Mouse (Mus musculus) heart, embryonic 12.5 days (tissue): ENCODE data around the gene Nr4a1. TPM values are rescaled to one million over a fixed set of nuclear protein-coding genes. Genes with fewer than 3 reads are reported as not detected.

Source experiments
- ATAC-seq: fragments of 200-750 bp; cut with Nextera tagmentation; 2 replicates; pipeline ENCODE4 v1.8.0; 2017; ENCODE audit warnings: moderate TSS enrichment, moderate library complexity; ENCODE audit not compliant: insufficient number of reproducible peaks, low FRiP score
- H3K27ac ChIP-seq: fragments of 300-500 bp; sonication (generic); 2 replicates; pipeline ENCODE4 v1.5.1; 2016; ENCODE audit warnings: mild to moderate bottlenecking, moderate library complexity; ENCODE audit not compliant: poor library complexity, severe bottlenecking
- H3K27me3 ChIP-seq: fragments of 300-500 bp; sonication (generic); replicated peaks from 2 replicates; pipeline ENCODE4 v1.6.1; 2016; ENCODE audit warnings: mild to moderate bottlenecking, moderate library complexity
- H3K36me3 ChIP-seq: fragments of 300-500 bp; sonication (generic); 2 replicates; pipeline ENCODE4 v1.6.1; 2016; ENCODE audit warnings: mild to moderate bottlenecking, moderate library complexity
- H3K4me1 ChIP-seq: fragments of 300-500 bp; sonication (generic); replicated peaks from 2 replicates; pipeline ENCODE4 v1.6.1; 2016; ENCODE audit warnings: mild to moderate bottlenecking
- H3K4me2 ChIP-seq: fragments of 300-500 bp; sonication (generic); 2 replicates; pipeline ENCODE4 v1.6.1; 2016; ENCODE audit warnings: mild to moderate bottlenecking, moderate library complexity
- H3K4me3 ChIP-seq: fragments of 300-500 bp; sonication (generic); 2 replicates; pipeline ENCODE4 v1.5.1; 2016; ENCODE audit warnings: mild to moderate bottlenecking
- H3K9ac ChIP-seq: fragments of 300-500 bp; sonication (generic); 2 replicates; pipeline ENCODE4 v1.6.1; 2016; ENCODE audit warnings: mild to moderate bottlenecking, moderate library complexity
- H3K9me3 ChIP-seq: fragments of 300-500 bp; sonication (generic); replicated peaks from 2 replicates; pipeline ENCODE4 v1.6.1; 2016; ENCODE audit warnings: mild to moderate bottlenecking, moderate library complexity
- WGBS: fragments of 180-500 bp; shearing (Covaris S2); methylation state at CpG from one replicate; pipeline ENCODE4 v1.1.7; 2016; 5-methylcytosine and 5-hydroxymethylcytosine counted together
- polyA plus RNA-seq: library from polyadenylated mRNA; unstranded; fragments of >200 nt; fragmentation: Nextera tagmentation; extraction: Ambion mirVana; gene quantifications from 2 replicates; pipeline ENCODE4 v1.2.1, GENCODE M21; 2016

Nr4a1 gene
- polyA plus RNA-seq, 1 experiment from 2014 or later, result 14.4 TPM

- H3K27me3 ChIP-seq, result no peaks in the 10 kb centered on the region
- no peak overlapping the region for H3K9ac ChIP-seq
- H3K27ac ChIP-seq, result no peak overlapping the region
- H3K4me1 ChIP-seq, result peaks cover 62% of the 10 kb centered on the region
- no peaks in the 10 kb centered on the region for H3K9me3 ChIP-seq
- no peak for ATAC-seq
- 86% methylated on average over 11 of the region's 11 CpGs for WGBS
- H3K4me3 ChIP-seq, result no peak overlapping the region
- no peak overlapping the region for H3K4me2 ChIP-seq
- no peaks in the 10 kb centered on the region for H3K36me3 ChIP-seq
Measured at GRCm38 (mm10) chr15:101258420-101258819, 4.4 kb downstream of the Nr4a1 start.

- H3K4me1 ChIP-seq, result peaks cover 57% of the 10 kb centered on the region
- WGBS, result 84% methylated on average over 3 of the region's 3 CpGs
- H3K4me2 ChIP-seq, result no peak overlapping the region
- peak overlapping the region; percentile 93 for H3K27ac ChIP-seq
- no peak for ATAC-seq
- H3K36me3 ChIP-seq, result no peaks in the 10 kb centered on the region
- peak overlapping the region; percentile 55; the same call in 1 of the 2 replicates for H3K9ac ChIP-seq
- no peaks in the 10 kb centered on the region for H3K9me3 ChIP-seq
- no peaks in the 10 kb centered on the region for H3K27me3 ChIP-seq
- no peak overlapping the region for H3K4me3 ChIP-seq
Measured at GRCm38 (mm10) chr15:101259922-101260321, 5.9 kb downstream of the Nr4a1 start.

- no peak overlapping the region for H3K4me3 ChIP-seq
- no peak for ATAC-seq
- H3K9ac ChIP-seq, result peak overlapping the region; percentile 55
- peak overlapping the region; percentile 93 for H3K27ac ChIP-seq
- peaks cover 59% of the 10 kb centered on the region for H3K4me1 ChIP-seq
- H3K9me3 ChIP-seq, result no peaks in the 10 kb centered on the region
- H3K36me3 ChIP-seq, result no peaks in the 10 kb centered on the region
- H3K4me2 ChIP-seq, result peak overlapping the region; percentile 44; the same call in 1 of the 2 replicates
- H3K27me3 ChIP-seq, result no peaks in the 10 kb centered on the region
- 32% methylated on average over 10 of the region's 10 CpGs for WGBS
Measured at GRCm38 (mm10) chr15:101260387-101260786, 6.3 kb downstream of the Nr4a1 start.

GRCm38 (mm10) chr15:101260874-101261622 lies 7.0 kb downstream of the Nr4a1 start:
- no peak overlapping the region for H3K4me3 ChIP-seq
- no peaks in the 10 kb centered on the region for H3K36me3 ChIP-seq
- H3K27ac ChIP-seq, result peak overlapping the region; percentile 93
- H3K4me2 ChIP-seq, result peak overlapping the region; percentile 44
- ATAC-seq, result no peak
- peak overlapping the region; percentile 55 for H3K9ac ChIP-seq
- H3K4me1 ChIP-seq, result peaks cover 59% of the 10 kb centered on the region
- H3K9me3 ChIP-seq, result no peaks in the 10 kb centered on the region
- no peaks in the 10 kb centered on the region for H3K27me3 ChIP-seq
- 15% methylated on average over 13 of the region's 13 CpGs for WGBS

DNA sequence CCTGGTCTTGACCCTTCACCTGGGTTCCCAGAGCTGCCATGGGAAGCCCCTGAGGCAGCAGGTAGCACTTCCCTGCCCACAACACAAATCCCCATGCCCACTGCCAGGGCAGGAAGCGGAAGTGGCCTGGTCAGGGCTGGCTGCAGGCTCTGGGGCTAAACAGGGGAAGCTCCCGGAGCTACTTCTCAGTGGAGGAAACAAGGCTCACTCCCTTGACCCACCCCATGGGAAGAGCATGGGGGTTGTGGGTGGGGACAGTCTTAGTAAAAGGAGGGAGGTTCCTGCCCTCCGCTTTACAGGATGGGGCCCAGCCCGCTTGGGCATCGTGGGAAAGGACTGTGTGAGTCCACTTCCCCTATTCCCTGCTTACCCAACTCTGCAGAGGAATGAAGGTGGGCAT lies 8.4 kb downstream of the Nr4a1 start:
- Histone ChIP-seq H3K9ac (0 out of 2 replicates have a peak overlapping the region, but pooled peaks have one; percentile 7), H3K4me2 (no peak overlapping the region), H3K27ac (peak overlapping the region; percentile 93), H3K4me3 (no peak overlapping the region), H3K9me3 (no peaks in the 10 kb centered on the region), H3K36me3 (no peaks in the 10 kb centered on the region), H3K4me1 (peaks cover 60% of the 10 kb centered on the region), H3K27me3 (no peaks in the 10 kb centered on the region)
- 55% methylated on average over 5 of the region's 5 CpGs for WGBS
- ATAC-seq, result peak; percentile 13; the same call in 1 of the 2 replicates

- WGBS, result 1% methylated on average over 54 of the region's 57 CpGs
- Histone ChIP-seq H3K27ac (peak overlapping the region; percentile 91), H3K4me1 (peaks cover 66% of the 10 kb centered on the region), H3K9ac (peak overlapping the region; percentile 87), H3K4me2 (peak overlapping the region; percentile 94), H3K9me3 (no peaks in the 10 kb centered on the region), H3K27me3 (no peaks in the 10 kb centered on the region), H3K36me3 (peaks cover 14% of the 10 kb centered on the region), H3K4me3 (peak overlapping the region; percentile 65)
- peak; percentile 85 for ATAC-seq
Measured at GRCm38 (mm10) chr15:101266132-101266963, 12.3 kb downstream of the Nr4a1 start.

DNA sequence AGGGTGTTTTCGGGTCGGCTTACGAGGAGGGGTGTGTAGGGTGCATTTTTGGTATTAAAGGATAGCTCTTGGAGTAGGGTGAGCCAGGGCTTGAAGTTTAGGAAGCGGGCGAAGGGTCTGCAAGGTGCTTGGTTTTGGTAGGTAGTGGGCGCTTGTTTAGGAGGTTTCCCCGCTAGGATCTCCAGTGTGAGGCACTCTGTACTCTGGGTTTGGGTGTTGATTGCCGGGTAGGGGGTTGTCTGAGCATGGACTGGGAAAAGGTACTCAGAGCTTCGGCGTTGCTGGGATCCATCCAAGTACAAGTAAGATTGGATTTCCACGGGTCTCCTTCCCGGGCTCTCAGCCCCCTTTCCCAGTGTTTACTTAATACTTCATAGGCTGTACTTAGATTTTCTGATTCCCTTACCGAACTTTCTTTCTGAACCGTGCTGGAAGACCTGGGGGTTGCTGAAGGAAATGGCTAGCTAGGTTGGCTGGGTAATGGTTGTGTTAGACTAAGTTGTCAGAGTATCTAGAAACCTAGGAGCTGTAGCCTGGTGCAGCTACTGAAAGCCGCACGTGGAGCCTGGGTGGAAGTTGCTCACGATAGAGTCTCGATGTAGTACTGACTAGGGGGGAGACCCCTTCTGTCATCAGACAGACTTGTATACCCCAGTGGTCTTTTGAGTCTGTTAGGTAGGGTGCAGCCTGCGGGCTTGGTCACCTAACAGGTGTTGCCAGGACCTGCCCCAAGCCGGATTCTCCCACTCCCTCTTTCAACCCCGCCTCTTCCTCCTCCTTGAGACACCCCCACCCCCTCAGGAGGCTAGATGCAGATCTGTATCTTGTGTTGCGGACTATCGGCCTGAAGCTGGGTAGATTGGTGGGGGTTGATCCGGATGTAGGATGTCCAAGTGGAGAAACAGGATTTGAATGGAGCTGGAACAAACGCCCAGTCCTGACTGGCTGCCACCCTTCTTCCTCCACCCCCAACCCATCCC lies 13.3 kb downstream of the Nr4a1 start:
- Histone ChIP-seq H3K27me3 (no peaks in the 10 kb centered on the region), H3K36me3 (peaks cover 24% of the 10 kb centered on the region), H3K4me3 (peak overlapping the region; percentile 65), H3K27ac (peak overlapping the region; percentile 84), H3K9ac (peak overlapping the region; percentile 87), H3K9me3 (no peaks in the 10 kb centered on the region), H3K4me2 (peak overlapping the region; percentile 94), H3K4me1 (peaks cover 56% of the 10 kb centered on the region)
- no peak; the same call in 1 of the 2 replicates for ATAC-seq
- 3% methylated on average over 25 of the region's 25 CpGs for WGBS

DNA sequence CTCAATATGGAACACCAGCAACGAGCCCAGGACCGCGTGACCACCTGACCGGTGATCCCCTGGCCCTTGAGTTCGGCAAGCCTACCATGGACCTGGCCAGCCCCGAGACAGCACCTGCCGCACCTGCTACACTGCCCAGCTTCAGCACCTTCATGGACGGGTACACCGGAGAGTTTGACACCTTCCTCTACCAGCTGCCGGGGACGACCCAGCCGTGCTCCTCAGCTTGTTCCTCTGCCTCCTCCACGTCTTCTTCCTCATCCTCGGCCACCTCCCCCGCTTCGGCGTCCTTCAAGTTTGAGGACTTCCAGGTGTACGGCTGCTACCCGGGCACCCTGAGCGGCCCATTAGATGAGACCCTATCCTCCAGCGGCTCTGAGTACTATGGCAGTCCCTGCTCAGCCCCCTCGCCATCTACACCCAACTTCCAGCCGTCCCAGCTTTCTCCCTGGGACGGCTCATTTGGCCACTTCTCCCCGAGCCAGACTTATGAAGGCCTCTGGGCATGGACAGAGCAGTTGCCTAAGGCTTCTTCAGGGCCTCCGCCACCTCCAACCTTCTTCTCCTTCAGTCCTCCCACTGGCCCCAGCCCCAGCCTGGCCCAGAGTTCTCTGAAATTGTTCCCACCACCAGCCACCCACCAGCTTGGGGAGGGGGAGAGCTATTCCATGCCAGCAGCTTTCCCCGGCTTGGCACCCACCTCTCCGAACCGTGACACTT lies 16.2 kb downstream of the Nr4a1 start:
- Histone ChIP-seq H3K4me2 (no peak overlapping the region), H3K4me3 (no peak overlapping the region), H3K27ac (no peak overlapping the region), H3K9ac (no peak overlapping the region), H3K4me1 (peaks cover 42% of the 10 kb centered on the region), H3K9me3 (no peaks in the 10 kb centered on the region), H3K36me3 (peaks cover 49% of the 10 kb centered on the region), H3K27me3 (no peaks in the 10 kb centered on the region)
- WGBS, result 86% methylated on average over 29 of the region's 29 CpGs
- ATAC-seq, result no peak

DNA sequence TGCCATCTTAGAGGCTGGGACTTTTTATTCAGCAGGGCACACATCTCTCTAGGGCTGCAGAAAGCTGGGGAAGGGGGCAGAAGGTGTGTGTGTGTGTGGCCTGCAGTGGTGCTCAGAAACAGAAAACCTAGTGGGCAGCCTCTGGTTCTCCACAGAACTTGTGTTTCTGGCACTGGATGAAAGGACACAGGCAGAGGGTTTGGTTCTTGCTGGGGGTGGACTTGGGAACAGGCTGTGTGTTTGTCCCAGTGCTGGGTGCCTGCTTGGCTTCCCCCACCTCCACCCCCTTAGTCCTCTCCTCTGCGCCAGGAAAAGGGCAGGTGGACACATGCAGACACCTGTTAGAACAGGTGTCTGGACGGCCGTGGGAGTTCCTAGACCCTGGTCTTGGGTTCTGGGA lies 17.0 kb downstream of the Nr4a1 start:
- Histone ChIP-seq H3K27ac (no peak overlapping the region), H3K4me2 (no peak overlapping the region), H3K27me3 (no peaks in the 10 kb centered on the region), H3K9me3 (no peaks in the 10 kb centered on the region), H3K4me1 (peaks cover 34% of the 10 kb centered on the region), H3K36me3 (peaks cover 49% of the 10 kb centered on the region), H3K4me3 (no peak overlapping the region), H3K9ac (no peak overlapping the region)
- no peak for ATAC-seq
- WGBS, result 72% methylated on average over 3 of the region's 3 CpGs

GRCm38 (mm10) chr15:101271513-101271912 lies 17.4 kb downstream of the Nr4a1 start:
- no peak overlapping the region for H3K27ac ChIP-seq
- H3K9me3 ChIP-seq, result no peaks in the 10 kb centered on the region
- no peak overlapping the region for H3K4me2 ChIP-seq
- H3K4me3 ChIP-seq, result no peak overlapping the region
- 84% methylated on average over 15 of the region's 15 CpGs for WGBS
- no peak for ATAC-seq
- H3K4me1 ChIP-seq, result peaks cover 32% of the 10 kb centered on the region
- H3K27me3 ChIP-seq, result no peaks in the 10 kb centered on the region
- no peak overlapping the region for H3K9ac ChIP-seq
- peaks cover 49% of the 10 kb centered on the region for H3K36me3 ChIP-seq
